Mouse (Mus musculus) lung, embryonic 16.5 days (tissue): ENCODE data around the gene Zic5. TPM values are rescaled to one million over a fixed set of nuclear protein-coding genes. Genes with fewer than 3 reads are reported as not detected.
A peak's percentile ranks its signal among the peaks of the same experiment; 100 is the strongest.

Experiments used
- ATAC-seq: fragments of 200-750 bp; cut with Nextera tagmentation; 2 replicates; pipeline ENCODE4 v1.8.0; 2017; ENCODE audit warnings: low read depth, mild to moderate bottlenecking, moderate library complexity
- H3K27ac ChIP-seq: fragments of 300-500 bp; sonication (generic); 2 replicates; pipeline ENCODE4 v1.5.1; 2014; ENCODE audit warnings: mild to moderate bottlenecking, control low read depth, low read length
- H3K27me3 ChIP-seq: fragments of 300-500 bp; sonication (generic); 2 replicates; pipeline ENCODE4 v1.6.1; 2014; ENCODE audit warnings: low read depth, low read length, mixed read lengths; ENCODE audit not compliant: control insufficient read depth, insufficient read depth
- H3K36me3 ChIP-seq: fragments of 300-500 bp; sonication (generic); 2 replicates; pipeline ENCODE4 v1.6.1; 2014; ENCODE audit warnings: low read length; ENCODE audit not compliant: control insufficient read depth, insufficient read depth
- H3K4me1 ChIP-seq: fragments of 300-500 bp; sonication (generic); replicated peaks from 2 replicates; pipeline ENCODE4 v1.6.1; 2014; ENCODE audit warnings: low read length, mixed read lengths; ENCODE audit not compliant: control insufficient read depth, insufficient read depth
- H3K4me2 ChIP-seq: fragments of 300-500 bp; sonication (generic); 2 replicates; pipeline ENCODE4 v1.6.1; 2014; ENCODE audit warnings: low read depth, low read length, control low read depth
- H3K4me3 ChIP-seq: fragments of 300-500 bp; sonication (generic); 2 replicates; pipeline ENCODE4 v1.5.1; 2014; ENCODE audit warnings: mild to moderate bottlenecking, low read length, control low read depth
- H3K9ac ChIP-seq: fragments of 300-500 bp; sonication (generic); 2 replicates; pipeline ENCODE4 v1.6.1; 2014; ENCODE audit warnings: low read length, control low read depth
- H3K9me3 ChIP-seq: fragments of 300-500 bp; sonication (generic); 2 replicates; pipeline ENCODE4 v1.6.1; 2016; ENCODE audit warnings: low read length; ENCODE audit not compliant: control insufficient read depth
- WGBS: fragments of 180-500 bp; shearing (Covaris S2); extraction: QIAGEN DNeasy Blood & Tissue Kit; methylation state at CpG from one replicate; pipeline ENCODE4 v1.1.7; 2014; 5-methylcytosine and 5-hydroxymethylcytosine counted together
- polyA plus RNA-seq: library from polyadenylated mRNA; unstranded; fragments of >200 nt; fragmentation: Nextera tagmentation; extraction: Ambion mirVana; gene quantifications from 2 replicates; pipeline ENCODE4 v1.2.1, GENCODE M21; 2015

Gene Zic5
- polyA plus RNA-seq, result not detected in 2 replicates

DNA sequence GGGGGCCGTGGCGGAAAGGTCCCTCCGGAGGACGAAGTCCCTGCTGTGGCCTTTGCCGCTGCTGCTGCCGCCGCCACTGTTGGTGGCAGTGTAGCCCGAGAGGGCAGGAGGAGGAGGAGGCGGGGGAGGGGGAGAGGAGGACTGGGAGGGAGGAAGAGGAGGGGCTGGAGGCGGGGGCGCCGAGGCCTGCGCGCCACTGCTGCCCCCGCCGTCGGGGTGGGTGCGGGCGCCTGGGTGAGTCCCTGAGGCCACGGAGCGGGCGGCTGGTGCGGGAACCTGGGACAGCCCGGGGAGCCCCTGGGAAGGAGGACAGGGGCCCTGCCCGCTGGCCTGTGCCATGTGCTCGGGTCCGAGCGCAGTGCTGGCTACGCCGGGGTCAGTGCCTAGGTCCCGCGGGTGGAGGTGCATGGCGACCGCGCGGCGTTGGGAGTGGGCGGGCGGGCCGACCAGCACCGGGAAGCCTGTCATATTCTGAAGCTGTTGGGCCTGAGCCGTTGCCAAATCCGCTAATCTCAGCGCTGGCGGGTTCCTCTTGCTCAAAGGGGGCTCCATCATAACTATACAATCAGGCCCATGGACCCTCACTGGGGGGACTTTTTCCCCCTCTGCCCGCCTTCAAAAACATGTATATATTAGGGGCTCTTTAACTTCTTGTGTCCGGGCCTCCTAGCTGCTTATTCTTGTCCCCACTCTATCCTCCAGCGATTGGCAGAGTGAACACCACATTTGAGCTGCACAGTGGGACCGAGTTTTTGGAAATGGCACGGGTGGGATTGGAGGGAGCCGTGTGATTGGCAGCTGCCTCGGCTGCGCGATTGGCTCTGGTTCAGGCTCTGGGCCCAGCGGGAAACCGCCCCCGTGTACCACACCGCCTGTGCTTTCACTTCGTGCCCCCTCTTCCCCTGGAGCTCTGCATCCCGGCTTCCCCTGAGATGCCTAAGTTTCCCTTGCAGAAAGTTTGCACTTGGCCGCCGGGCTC lies at the start of gene Zic5:
Gene Zic5, minus strand, starts transcription at position 915 of the 979 bp plus-strand sequence.
- Histone ChIP-seq H3K4me1 (peaks cover 23% of the 10 kb centered on the region), H3K27me3 (peaks cover 90% of the 10 kb centered on the region), H3K4me3 (peak within 1 kb of the TSS; percentile 54), H3K9ac (peak within 1 kb of the TSS; percentile 35; the same call in 1 of the 2 replicates), H3K4me2 (peak within 1 kb of the TSS; percentile 91), H3K27ac (no peak within 1 kb of the TSS), H3K36me3 (no peaks in the 10 kb centered on the region), H3K9me3 (no peaks in the 10 kb centered on the region)
- peak; percentile 34; the same call in 1 of the 2 replicates for ATAC-seq
- WGBS, result under 1% methylated on average over 51 of the region's 62 CpGs

DNA sequence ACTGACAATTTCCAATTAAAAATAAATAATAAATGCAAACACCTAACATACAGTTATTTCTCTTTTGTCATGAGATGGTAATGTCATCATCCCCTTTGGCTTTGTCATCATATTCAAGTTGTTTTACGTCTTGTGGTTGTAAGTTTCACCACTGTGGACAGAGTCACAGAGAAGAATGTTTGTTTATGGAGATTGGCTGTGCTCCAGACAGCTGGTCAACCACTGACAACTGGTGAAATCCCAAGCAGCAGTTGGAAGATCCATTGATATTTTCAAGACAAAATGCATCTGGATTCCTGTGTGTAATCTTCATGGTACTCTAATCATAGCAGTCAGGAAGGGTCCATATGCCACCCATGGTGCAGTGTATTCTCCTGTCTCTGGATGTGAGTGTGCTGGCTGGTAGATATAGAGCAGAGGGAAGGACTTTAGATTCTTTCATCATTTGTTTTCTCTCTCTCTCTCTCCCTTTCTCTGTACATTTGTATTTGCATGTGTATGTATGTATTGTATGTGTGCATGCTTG lies 48.1 kb upstream of the Zic5 start:
- no peak overlapping the region for H3K4me2 ChIP-seq
- no peak overlapping the region for H3K4me3 ChIP-seq
- WGBS, result 21% methylated on average over 1 of the region's 1 CpGs
- 0 out of 2 replicates have a peak, but pooled peaks cover 3% of the 10 kb centered on the region for H3K27me3 ChIP-seq
- H3K36me3 ChIP-seq, result no peaks in the 10 kb centered on the region
- no peak overlapping the region for H3K27ac ChIP-seq
- H3K9me3 ChIP-seq, result no peaks in the 10 kb centered on the region
- ATAC-seq, result peak; percentile 71
- no peak overlapping the region for H3K9ac ChIP-seq
- no peaks in the 10 kb centered on the region for H3K4me1 ChIP-seq

DNA sequence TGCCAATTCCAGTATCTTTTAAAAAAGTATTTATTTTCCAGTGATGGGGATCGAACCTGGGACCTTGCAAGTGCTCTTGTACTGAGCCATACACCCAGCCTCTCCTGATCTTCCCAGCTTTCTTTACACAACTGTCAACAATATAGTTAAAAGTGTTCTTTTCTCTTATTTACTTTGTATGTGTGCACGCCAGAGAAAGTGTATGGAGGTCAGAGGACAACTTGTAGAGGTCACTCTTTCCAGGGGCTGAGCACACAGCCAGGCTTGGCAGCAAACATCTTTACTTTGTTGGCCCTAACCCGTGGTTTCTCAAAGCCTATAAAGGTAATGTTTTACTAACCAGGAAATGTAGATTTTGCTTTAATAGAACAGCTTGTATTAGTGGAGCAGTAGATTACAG lies 46.0 kb upstream of the Zic5 start:
- no peak overlapping the region for H3K27ac ChIP-seq
- no peaks in the 10 kb centered on the region for H3K36me3 ChIP-seq
- ATAC-seq, result no peak
- H3K9me3 ChIP-seq, result no peaks in the 10 kb centered on the region
- 0 out of 2 replicates have a peak, but pooled peaks cover 3% of the 10 kb centered on the region for H3K27me3 ChIP-seq
- no peaks in the 10 kb centered on the region for H3K4me1 ChIP-seq
- no peak overlapping the region for H3K4me2 ChIP-seq
- H3K4me3 ChIP-seq, result no peak overlapping the region
- WGBS, result 42% methylated on average over 3 of the region's 3 CpGs
- no peak overlapping the region for H3K9ac ChIP-seq

DNA sequence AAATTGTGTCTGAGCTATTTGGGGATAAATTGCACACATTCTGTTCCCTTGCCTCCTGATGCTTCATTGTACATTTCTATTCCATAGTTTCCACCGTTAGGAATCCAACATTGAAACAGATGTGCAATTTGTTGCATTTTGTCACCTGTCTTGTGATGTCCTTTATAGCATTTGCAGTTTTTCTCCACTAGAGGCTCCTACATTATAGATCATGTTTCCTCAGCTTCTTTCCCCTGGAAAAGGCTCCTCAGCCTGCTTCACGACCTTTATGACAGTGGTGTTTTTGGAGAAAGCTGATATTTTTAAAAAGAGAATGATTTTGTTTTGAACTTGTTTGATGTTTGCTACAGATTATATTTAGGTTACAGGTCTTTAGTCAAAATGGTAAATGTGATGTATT lies 43.6 kb upstream of the Zic5 start:
- 19% methylated on average over 2 of the region's 2 CpGs for WGBS
- H3K9ac ChIP-seq, result no peak overlapping the region
- H3K4me2 ChIP-seq, result no peak overlapping the region
- H3K27ac ChIP-seq, result no peak overlapping the region
- ATAC-seq, result no peak
- no peaks in the 10 kb centered on the region for H3K36me3 ChIP-seq
- no peaks in the 10 kb centered on the region for H3K9me3 ChIP-seq
- 0 out of 2 replicates have a peak, but pooled peaks cover 3% of the 10 kb centered on the region for H3K27me3 ChIP-seq
- no peaks in the 10 kb centered on the region for H3K4me1 ChIP-seq
- H3K4me3 ChIP-seq, result no peak overlapping the region

DNA sequence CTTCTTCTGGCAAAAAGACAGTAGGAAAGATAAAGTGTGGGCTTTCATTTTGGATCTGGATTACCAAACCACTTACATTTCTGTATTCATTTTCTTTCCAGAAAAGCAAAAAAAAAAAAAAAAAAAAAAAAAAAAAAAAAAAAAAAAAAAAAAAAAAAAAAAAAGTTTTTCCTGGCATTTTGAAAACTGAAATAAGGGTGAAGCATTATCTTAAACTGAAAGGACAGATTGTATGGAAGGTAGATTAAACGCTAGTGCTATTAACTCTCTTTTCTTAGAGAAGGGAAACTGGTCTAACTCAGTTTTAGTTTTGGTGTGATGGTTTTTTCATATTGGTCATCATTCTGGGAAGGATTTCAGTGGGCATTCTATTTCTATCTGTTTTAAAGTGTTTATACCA lies 26.5 kb upstream of the Zic5 start:
- no peak for ATAC-seq
- Histone ChIP-seq H3K36me3 (no peaks in the 10 kb centered on the region), H3K27me3 (peaks cover 50% of the 10 kb centered on the region), H3K9me3 (no peaks in the 10 kb centered on the region), H3K27ac (no peak overlapping the region), H3K9ac (no peak overlapping the region), H3K4me2 (no peak overlapping the region), H3K4me1 (no peaks in the 10 kb centered on the region; the same call in 1 of the 2 replicates), H3K4me3 (no peak overlapping the region)
- 76% methylated on average over 1 of the region's 1 CpGs for WGBS

DNA sequence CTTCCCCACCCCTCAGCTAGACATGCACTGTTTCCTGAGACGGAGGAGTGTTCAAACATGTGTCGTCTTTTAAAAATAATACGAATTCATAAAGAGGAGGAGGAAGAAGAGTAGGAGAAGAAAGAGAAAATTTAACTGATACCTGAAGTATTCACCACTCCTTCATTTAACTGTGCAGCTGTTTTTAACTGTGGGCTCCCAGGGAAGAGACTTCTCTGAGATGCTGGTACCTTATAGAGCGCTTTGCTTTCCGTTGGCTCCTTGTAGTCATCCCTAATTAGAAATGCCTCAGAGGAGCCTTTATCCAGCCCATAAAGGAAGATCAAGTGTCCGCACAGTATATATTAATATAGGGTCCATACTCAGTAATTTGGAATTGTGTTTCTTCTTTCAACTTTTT lies 26.0 kb upstream of the Zic5 start:
- Histone ChIP-seq H3K27me3 (peaks cover 51% of the 10 kb centered on the region), H3K9me3 (no peaks in the 10 kb centered on the region)
- 69% methylated on average over 6 of the region's 6 CpGs for WGBS

DNA sequence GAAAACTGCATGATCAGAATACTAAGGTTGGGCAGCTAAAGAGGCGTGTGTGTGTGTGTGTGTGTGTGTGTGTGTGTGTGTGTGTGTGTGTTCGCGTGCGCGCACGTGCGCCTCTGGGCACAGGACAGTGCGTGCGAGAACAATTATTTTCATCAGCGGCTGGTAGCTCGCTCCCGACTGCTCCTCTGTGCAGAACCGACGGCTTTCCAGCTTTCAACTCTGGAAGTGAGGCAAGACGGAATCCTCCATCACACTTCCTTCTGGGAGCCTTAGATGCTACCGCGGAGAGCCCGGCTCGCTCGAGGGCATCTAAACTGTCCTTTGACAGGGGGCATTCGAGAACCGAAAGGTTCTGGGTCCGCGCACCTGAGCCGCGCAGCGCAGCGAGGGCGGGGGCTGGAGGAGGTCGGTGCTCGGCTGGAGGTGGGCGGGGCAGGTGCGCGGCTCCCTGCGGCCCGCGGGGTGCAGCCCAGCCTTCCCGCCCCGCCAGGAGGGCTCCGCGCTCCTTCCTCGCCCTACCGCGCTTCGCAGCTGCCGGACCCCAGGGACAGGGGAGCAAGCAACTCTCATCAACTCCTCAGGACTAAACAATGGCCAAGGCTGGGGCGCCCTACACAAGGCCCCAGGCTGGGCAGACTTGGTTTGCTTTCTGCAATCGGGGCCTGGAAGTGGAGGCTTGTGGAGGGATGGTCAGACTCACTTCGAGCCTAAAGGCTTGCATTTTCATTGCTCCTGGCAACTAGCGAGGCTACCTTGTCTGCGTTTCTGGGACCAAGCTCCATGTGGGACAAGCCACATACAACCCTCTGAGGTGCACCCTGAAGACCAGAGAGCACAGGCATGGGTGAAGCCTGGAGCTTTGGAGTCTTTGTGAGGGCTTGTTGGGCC lies 25.2 kb upstream of the Zic5 start, which contains the start of gene Gm10837:
Gene Gm10837, plus strand, starts transcription at position 146 of the 888 bp plus-strand sequence.
- Histone ChIP-seq H3K9me3 (no peaks in the 10 kb centered on the region), H3K4me3 (peak within 1 kb of the TSS; percentile 31), H3K27ac (no peak within 1 kb of the TSS), H3K4me2 (peak within 1 kb of the TSS; percentile 44), H3K9ac (no peak within 1 kb of the TSS), H3K27me3 (peaks cover 59% of the 10 kb centered on the region), H3K4me1 (no peaks in the 10 kb centered on the region; the same call in 1 of the 2 replicates), H3K36me3 (no peaks in the 10 kb centered on the region)
- peak; percentile 54 for ATAC-seq
- 1% methylated on average over 46 of the region's 51 CpGs for WGBS

More for the DNA sequence above, 26.0 kb upstream of the Zic5 start:
- H3K4me1 ChIP-seq, result no peaks in the 10 kb centered on the region; the same call in 1 of the 2 replicates
- ATAC-seq, result no peak
- no peak overlapping the region for H3K4me2 ChIP-seq
- H3K9ac ChIP-seq, result no peak overlapping the region
- H3K27ac ChIP-seq, result no peak overlapping the region
- H3K36me3 ChIP-seq, result no peaks in the 10 kb centered on the region
- no peak overlapping the region for H3K4me3 ChIP-seq

DNA sequence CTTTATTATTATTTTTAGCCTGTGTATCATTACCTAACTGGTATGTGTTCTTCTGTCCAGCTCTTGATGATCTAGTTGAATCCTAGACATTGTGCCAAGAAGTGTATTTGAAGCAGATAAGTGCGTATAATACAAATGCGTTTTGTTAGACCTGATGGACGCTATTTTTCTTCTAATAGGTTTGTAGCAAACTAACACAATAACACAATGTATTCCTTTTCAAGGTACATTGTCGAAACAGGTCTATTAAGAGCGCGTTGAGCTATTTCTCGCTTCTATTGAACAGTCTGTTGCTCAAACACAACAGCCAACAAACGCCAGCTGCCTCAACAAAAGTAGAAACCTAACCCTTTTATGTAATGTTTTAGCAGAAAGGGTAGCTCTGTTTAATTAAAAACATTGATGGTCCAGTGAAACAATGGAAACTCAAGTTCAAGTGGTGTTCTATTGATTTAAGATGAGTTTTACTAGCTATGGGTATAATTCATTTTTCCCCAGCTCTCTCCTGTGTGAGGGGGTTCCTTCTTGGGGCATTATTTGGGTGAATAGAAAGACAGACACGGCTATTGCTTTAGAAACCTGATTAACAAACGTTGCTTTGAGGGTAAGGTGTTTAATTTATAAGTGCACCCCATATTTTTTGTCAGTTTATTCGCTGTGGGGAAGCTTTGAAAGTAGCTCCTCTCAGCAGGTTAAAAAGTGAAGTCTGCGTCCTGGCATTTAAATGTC lies 24.4 kb upstream of the Zic5 start:
- H3K9ac ChIP-seq, result no peak overlapping the region
- peaks cover 68% of the 10 kb centered on the region for H3K27me3 ChIP-seq
- no peak overlapping the region for H3K4me3 ChIP-seq
- no peak overlapping the region for H3K4me2 ChIP-seq
- no peak overlapping the region for H3K27ac ChIP-seq
- no peaks in the 10 kb centered on the region for H3K9me3 ChIP-seq
- ATAC-seq, result no peak
- H3K36me3 ChIP-seq, result no peaks in the 10 kb centered on the region
- WGBS, result 5% methylated on average over 12 of the region's 12 CpGs
- no peaks in the 10 kb centered on the region; the same call in 1 of the 2 replicates for H3K4me1 ChIP-seq
